Mouse (Mus musculus): ENCODE measurements around the gene Zfp668. TPM values are rescaled to one million over a fixed set of nuclear protein-coding genes. Genes with fewer than 3 reads are reported as not detected.
"Not testable (repeated sequence)": the region's sequence is repeated elsewhere in the genome, so short reads cannot be mapped to it uniquely, and the experiment has no call there.

Zfp668 gene
- polyA plus RNA-seq, 1 experiment from 2014 or later: 18.0 TPM

DNA sequence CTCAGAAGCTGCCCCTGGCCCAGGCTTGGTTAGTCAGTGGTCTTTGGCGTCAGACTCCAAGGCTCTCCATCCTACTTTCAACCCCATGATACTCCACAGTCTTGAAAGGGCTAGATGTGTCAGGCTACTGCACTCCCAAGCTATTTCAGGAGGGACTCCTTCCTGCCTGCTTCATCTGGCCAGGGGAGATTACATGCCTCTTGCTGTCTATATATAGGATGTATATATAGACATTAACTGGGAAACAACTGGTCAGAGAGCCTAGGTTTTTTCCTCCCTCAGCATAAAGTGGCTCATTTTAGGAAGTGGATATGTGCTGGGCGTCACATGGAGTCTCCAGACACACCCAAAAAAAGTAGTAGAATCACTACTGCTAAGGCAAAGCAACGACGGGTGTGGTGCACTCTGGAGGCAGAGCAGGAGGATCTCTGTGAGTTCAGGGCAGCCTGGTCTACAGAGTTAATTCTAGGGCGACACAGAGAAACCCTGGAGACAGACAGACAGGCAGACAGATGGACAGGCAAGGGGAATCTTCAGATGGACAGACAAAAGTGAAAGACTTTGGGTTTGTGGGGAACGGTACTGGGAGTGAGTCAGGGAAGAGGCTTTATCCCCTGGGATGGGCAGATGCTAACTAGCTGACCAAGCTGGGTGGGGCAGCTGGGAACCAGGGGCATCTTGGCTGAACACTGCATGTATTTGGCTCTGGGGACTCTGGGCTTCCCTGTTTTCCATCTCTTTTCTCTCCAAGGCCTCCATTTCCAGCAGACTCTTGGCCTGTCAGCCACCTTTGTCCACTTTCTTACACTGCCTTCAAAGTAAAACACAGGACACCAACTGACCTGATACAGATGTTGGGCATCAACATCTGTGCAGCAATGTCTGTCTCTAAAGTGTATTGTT is 26.4 kb downstream of the Zfp668 start:
- ATAC-seq (ENCODE audit: insufficient number of reproducible peaks, insufficient read depth, low FRiP score, low read depth): no peak
- no peak overlapping the region for H3K4me3 ChIP-seq (ENCODE audit: low read depth, low read length)
- no peak overlapping the region for H3K27ac ChIP-seq (ENCODE audit: low read length)

DNA sequence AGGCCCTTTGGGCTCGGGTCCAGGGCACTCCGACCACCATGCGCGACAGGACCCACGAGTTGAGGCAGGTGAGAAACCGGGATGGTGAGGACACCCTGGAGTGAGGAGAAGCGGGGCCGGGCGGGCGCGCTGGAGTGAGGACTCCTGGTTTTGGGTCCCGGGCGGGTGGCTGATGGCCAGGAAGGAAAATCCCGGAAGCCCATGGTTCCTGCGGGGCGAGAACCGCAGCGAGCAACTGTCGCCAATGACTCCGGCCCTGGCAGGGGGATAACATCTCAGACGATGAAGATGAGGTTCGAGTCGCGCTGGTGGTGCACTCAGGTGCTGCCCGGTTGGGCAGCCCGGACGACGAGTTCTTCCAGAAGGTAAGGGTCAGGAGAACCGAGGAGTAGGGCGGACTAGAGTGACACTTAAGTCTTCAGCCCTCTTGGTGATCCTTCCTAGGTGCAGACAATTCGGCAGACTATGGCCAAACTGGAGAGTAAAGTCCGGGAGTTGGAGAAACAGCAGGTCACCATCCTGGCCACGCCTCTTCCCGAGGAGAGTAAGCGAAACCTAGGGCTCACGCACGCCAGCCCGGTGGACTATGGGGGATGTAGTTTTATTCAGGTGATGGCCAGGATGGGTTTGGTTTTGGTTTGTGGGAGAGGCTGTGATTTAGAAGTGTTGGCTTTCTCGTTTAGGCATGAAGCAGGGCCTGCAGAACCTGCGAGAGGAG is 34.5 kb downstream of the Zfp668 start:
- under 1% methylated on average over 40 of the region's 40 CpGs for WGBS
- Histone ChIP-seq H3K9ac (replicated peaks; ENCODE audit: low read depth, low read length) (peak overlapping the region; percentile 61), H3K4me3 (ENCODE audit: low read depth, low read length) (peak overlapping the region; percentile 84), H3K27me3 (ENCODE audit: control insufficient read depth, insufficient read depth, low read length) (no peaks in the 10 kb centered on the region), H3K9me3 (ENCODE audit: control insufficient read depth, low read depth, low read length) (no peaks in the 10 kb centered on the region), H3K4me1 (ENCODE audit: control insufficient read depth, insufficient read depth, low read length) (peaks cover 4% of the 10 kb centered on the region), H3K4me2 (replicated peaks; ENCODE audit: low read depth, low read length) (peak overlapping the region; percentile 91), H3K27ac (ENCODE audit: low read length) (peak overlapping the region; percentile 94), H3K36me3 (ENCODE audit: control insufficient read depth, insufficient read depth, low read length) (peaks cover 23% of the 10 kb centered on the region)
- peak; percentile 64 for ATAC-seq (ENCODE audit: insufficient number of reproducible peaks, insufficient read depth, low FRiP score, low read depth)

More for the DNA sequence above, 26.4 kb downstream of the Zfp668 start:
- Histone ChIP-seq H3K27me3 (ENCODE audit: control insufficient read depth, insufficient read depth, low read length) (no peaks in the 10 kb centered on the region), H3K36me3 (ENCODE audit: control insufficient read depth, insufficient read depth, low read length) (peaks cover 12% of the 10 kb centered on the region; the same call in 1 of the 2 replicates), H3K4me1 (ENCODE audit: control insufficient read depth, insufficient read depth, low read length) (no peaks in the 10 kb centered on the region), H3K9ac (replicated peaks; ENCODE audit: low read depth, low read length) (no peak overlapping the region), H3K4me2 (replicated peaks; ENCODE audit: low read depth, low read length) (no peak overlapping the region), H3K9me3 (ENCODE audit: control insufficient read depth, low read depth, low read length) (no peaks in the 10 kb centered on the region)
- WGBS: 77% methylated on average over 6 of the region's 6 CpGs

GRCm38 (mm10) chr7:127841340-127842000 is 35.2 kb downstream of the Zfp668 start:
- Histone ChIP-seq H3K36me3 (ENCODE audit: control insufficient read depth, insufficient read depth, low read length) (peaks cover 18% of the 10 kb centered on the region), H3K27ac (ENCODE audit: low read length) (peak overlapping the region; percentile 94), H3K27me3 (ENCODE audit: control insufficient read depth, insufficient read depth, low read length) (no peaks in the 10 kb centered on the region), H3K4me3 (ENCODE audit: low read depth, low read length) (peak overlapping the region; percentile 84), H3K4me1 (ENCODE audit: control insufficient read depth, insufficient read depth, low read length) (peaks cover 4% of the 10 kb centered on the region), H3K9ac (replicated peaks; ENCODE audit: low read depth, low read length) (peak overlapping the region; percentile 61), H3K4me2 (replicated peaks; ENCODE audit: low read depth, low read length) (peak overlapping the region; percentile 91), H3K9me3 (ENCODE audit: control insufficient read depth, low read depth, low read length) (no peaks in the 10 kb centered on the region)
- under 1% methylated on average over 39 of the region's 46 CpGs for WGBS
- peak; percentile 93 for ATAC-seq (ENCODE audit: insufficient number of reproducible peaks, insufficient read depth, low FRiP score, low read depth)

DNA sequence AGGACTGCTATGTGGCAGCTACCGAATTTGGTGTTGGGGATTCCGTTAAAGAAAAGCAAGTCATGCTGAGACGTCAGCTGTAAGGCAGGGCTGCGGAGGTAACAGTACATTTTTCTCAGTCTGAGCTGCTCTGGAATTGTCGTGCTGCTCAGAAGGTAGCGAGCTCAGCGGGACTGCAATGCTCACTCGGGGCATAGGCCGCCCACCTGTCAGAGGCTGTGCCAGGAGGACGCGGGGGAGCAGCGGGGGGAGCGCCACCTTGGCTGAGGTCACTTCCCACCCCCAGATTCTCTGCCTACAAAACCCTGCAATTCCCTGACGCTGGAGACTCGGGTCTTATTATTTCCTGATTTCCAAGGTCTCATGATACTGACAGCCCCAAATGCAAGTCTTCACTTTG is 35.7 kb downstream of the Zfp668 start:
- peak overlapping the region; percentile 94 for H3K27ac ChIP-seq (ENCODE audit: low read length)
- no peaks in the 10 kb centered on the region for H3K27me3 ChIP-seq (ENCODE audit: control insufficient read depth, insufficient read depth, low read length)
- peaks cover 15% of the 10 kb centered on the region for H3K36me3 ChIP-seq (ENCODE audit: control insufficient read depth, insufficient read depth, low read length)
- peaks cover 4% of the 10 kb centered on the region for H3K4me1 ChIP-seq (ENCODE audit: control insufficient read depth, insufficient read depth, low read length)
- peak overlapping the region; percentile 91 for H3K4me2 ChIP-seq (replicated peaks; ENCODE audit: low read depth, low read length)
- peak; percentile 23; the same call in 1 of the 2 replicates for ATAC-seq (ENCODE audit: insufficient number of reproducible peaks, insufficient read depth, low FRiP score, low read depth)
- no peaks in the 10 kb centered on the region for H3K9me3 ChIP-seq (ENCODE audit: control insufficient read depth, low read depth, low read length)
- H3K9ac ChIP-seq (replicated peaks; ENCODE audit: low read depth, low read length): peak overlapping the region; percentile 61; the same call in 1 of the 2 replicates
- peak overlapping the region; percentile 84 for H3K4me3 ChIP-seq (ENCODE audit: low read depth, low read length)
- WGBS: 3% methylated on average over 15 of the region's 15 CpGs

GRCm38 (mm10) chr7:127840031-127840430 is 36.6 kb downstream of the Zfp668 start:
- not testable (repeated sequence) for ATAC-seq (ENCODE audit: insufficient number of reproducible peaks, insufficient read depth, low FRiP score, low read depth); H3K9ac ChIP-seq (replicated peaks; ENCODE audit: low read depth, low read length); H3K4me2 ChIP-seq (replicated peaks; ENCODE audit: low read depth, low read length); H3K4me1 ChIP-seq (ENCODE audit: control insufficient read depth, insufficient read depth, low read length); H3K9me3 ChIP-seq (ENCODE audit: control insufficient read depth, low read depth, low read length); H3K27me3 ChIP-seq (ENCODE audit: control insufficient read depth, insufficient read depth, low read length); H3K27ac ChIP-seq (ENCODE audit: low read length); H3K4me3 ChIP-seq (ENCODE audit: low read depth, low read length)
- WGBS: 71% methylated on average over 2 of the region's 2 CpGs
- H3K36me3 ChIP-seq (ENCODE audit: control insufficient read depth, insufficient read depth, low read length): peaks cover 15% of the 10 kb centered on the region

DNA sequence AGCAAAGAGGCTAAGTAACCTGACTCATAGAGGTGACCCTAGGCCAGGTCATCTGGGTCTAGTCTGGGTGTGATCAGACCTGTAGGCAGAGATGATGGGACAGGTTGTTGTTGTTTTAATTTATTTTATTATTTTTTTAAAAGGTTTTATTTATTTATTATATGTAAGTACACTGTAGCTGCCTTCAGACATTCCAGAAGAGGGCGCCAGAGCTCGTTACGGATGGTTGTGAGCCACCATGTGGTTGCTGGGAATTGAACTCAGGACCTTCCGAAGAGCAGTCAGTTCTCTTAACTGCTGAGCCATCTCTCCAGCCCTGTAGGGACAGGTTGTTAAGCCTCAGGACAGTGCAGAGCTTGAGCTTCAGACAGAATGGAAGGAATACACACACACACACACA is 38.8 kb downstream of the Zfp668 start:
- 83% methylated on average over 4 of the region's 4 CpGs for WGBS
- H3K36me3 ChIP-seq (ENCODE audit: control insufficient read depth, insufficient read depth, low read length); H3K4me3 ChIP-seq (ENCODE audit: low read depth, low read length); H3K27ac ChIP-seq (ENCODE audit: low read length); ATAC-seq (ENCODE audit: insufficient number of reproducible peaks, insufficient read depth, low FRiP score, low read depth); H3K27me3 ChIP-seq (ENCODE audit: control insufficient read depth, insufficient read depth, low read length); H3K9ac ChIP-seq (replicated peaks; ENCODE audit: low read depth, low read length); H3K4me1 ChIP-seq (ENCODE audit: control insufficient read depth, insufficient read depth, low read length); H3K4me2 ChIP-seq (replicated peaks; ENCODE audit: low read depth, low read length); H3K9me3 ChIP-seq (ENCODE audit: control insufficient read depth, low read depth, low read length): not testable (repeated sequence)

DNA sequence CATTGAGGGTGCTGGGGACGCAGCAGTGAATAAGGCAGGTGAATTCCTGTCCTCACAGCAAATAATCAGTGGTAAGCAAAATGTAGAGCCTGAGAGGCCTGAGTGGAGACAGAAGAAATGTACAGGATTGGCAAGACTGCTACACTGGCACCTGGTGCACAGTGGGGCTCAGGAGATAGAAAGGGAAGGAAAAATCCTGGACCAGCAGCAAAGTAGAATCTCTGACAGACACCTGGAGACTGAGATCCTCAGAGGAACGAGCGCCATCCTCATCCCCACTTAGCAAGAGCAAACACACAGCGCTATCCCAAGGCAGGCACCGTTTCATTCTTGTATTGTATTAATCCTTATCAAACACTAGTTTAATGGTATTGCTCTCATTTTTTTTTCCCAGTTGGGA is 39.2 kb downstream of the Zfp668 start:
- Histone ChIP-seq H3K4me1 (ENCODE audit: control insufficient read depth, insufficient read depth, low read length) (peaks cover under 1% of the 10 kb centered on the region), H3K27ac (ENCODE audit: low read length) (no peak overlapping the region), H3K9me3 (ENCODE audit: control insufficient read depth, low read depth, low read length) (no peaks in the 10 kb centered on the region), H3K4me3 (ENCODE audit: low read depth, low read length) (no peak overlapping the region), H3K4me2 (replicated peaks; ENCODE audit: low read depth, low read length) (no peak overlapping the region), H3K36me3 (ENCODE audit: control insufficient read depth, insufficient read depth, low read length) (no peaks in the 10 kb centered on the region), H3K9ac (replicated peaks; ENCODE audit: low read depth, low read length) (no peak overlapping the region), H3K27me3 (ENCODE audit: control insufficient read depth, insufficient read depth, low read length) (no peaks in the 10 kb centered on the region)
- WGBS: 88% methylated on average over 5 of the region's 5 CpGs
- no peak for ATAC-seq (ENCODE audit: insufficient number of reproducible peaks, insufficient read depth, low FRiP score, low read depth)

DNA sequence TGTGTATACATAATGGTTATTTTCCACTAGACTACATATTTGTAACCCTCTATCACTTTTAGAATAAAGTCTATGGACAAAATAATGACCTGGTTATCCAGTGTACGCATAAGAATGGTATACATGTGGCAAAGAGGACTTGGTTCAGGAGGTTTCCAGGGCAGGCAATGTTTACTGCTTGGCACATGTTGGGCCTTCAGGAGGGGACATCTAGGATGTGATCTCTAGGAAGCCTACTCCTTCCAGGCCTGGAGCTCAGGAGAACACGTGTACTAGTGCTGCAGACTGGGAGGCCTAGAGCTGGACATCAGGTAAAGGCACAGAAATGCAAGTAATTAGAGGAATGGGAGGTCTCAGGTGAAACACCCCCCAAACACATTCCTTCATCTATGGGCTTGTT is 41.1 kb downstream of the Zfp668 start:
- Histone ChIP-seq H3K4me3 (ENCODE audit: low read depth, low read length) (no peak overlapping the region), H3K9me3 (ENCODE audit: control insufficient read depth, low read depth, low read length) (no peaks in the 10 kb centered on the region), H3K4me2 (replicated peaks; ENCODE audit: low read depth, low read length) (no peak overlapping the region), H3K4me1 (ENCODE audit: control insufficient read depth, insufficient read depth, low read length) (no peaks in the 10 kb centered on the region), H3K9ac (replicated peaks; ENCODE audit: low read depth, low read length) (no peak overlapping the region), H3K36me3 (ENCODE audit: control insufficient read depth, insufficient read depth, low read length) (no peaks in the 10 kb centered on the region), H3K27ac (ENCODE audit: low read length) (no peak overlapping the region), H3K27me3 (ENCODE audit: control insufficient read depth, insufficient read depth, low read length) (no peaks in the 10 kb centered on the region)
- no peak for ATAC-seq (ENCODE audit: insufficient number of reproducible peaks, insufficient read depth, low FRiP score, low read depth)
- WGBS: 80% methylated on average over 2 of the region's 2 CpGs

Measured in stomach, embryonic 14.5 days (tissue).